8 mouse cellular contexts compared by ENCODE assay signal in genomic region chr4:129877967-129878655, GRCm38 (mm10). TPM values are rescaled to one million over a fixed set of nuclear protein-coding genes. Genes with fewer than 3 reads are reported as not detected.
DNase-seq lines count a peak whose midpoint lies in the region; ATAC-seq and TF ChIP-seq lines count a peak whose summit lies in the region.

No protein-coding gene starts in this region.

- no peak for TF ChIP-seq CTCF in lung, adult 2 months (IDR thresholded peaks at IDR 0.05; ENCODE audit: insufficient read depth, low read length)
- no peak for TF ChIP-seq CTCF in midbrain, postnatal 0 days (IDR thresholded peaks at IDR 0.05)

- intact Hi-C loops in left cerebral cortex, postnatal 25 days (cut with DNase I) = loop anchor here (5.0 kb wide), 1 partner anchor 91 kb away; no protein-coding TSS in a partner anchor

- peak overlapping the region; percentile 61; the same call in 1 of the 2 replicates for H3K9ac ChIP-seq in embryonic facial prominence, embryonic 14.5 days (ENCODE audit: low read depth, low read length)
- H3K9ac ChIP-seq in kidney, embryonic 16.5 days (replicated peaks; ENCODE audit: low read length) = peak overlapping the region; percentile 64
- peak overlapping the region; percentile 19; the same call in 1 of the 2 replicates for H3K9ac ChIP-seq in midbrain, postnatal 0 days (replicated peaks; ENCODE audit: low read length, poor library complexity, severe bottlenecking)

- peaks cover 11% of the 10 kb centered on the region; the same call in 1 of the 2 replicates for H3K4me1 ChIP-seq in lung, adult 2 months (ENCODE audit: control insufficient read depth, insufficient read depth, low read length)
- H3K4me1 ChIP-seq in embryonic facial prominence, embryonic 14.5 days (ENCODE audit: control insufficient read depth, insufficient read depth, low read length) = peaks cover 48% of the 10 kb centered on the region
- peaks cover 32% of the 10 kb centered on the region for H3K4me1 ChIP-seq in kidney, embryonic 16.5 days (ENCODE audit: insufficient read depth, low read length)
- H3K4me1 ChIP-seq in midbrain, postnatal 0 days (ENCODE audit: insufficient read depth, low read length) = peaks cover 7% of the 10 kb centered on the region; the same call in 1 of the 2 replicates

- peak overlapping the region; percentile 39 for H3K4me3 ChIP-seq in lung, adult 2 months (replicated peaks; ENCODE audit: extremely low read depth, low read depth, low read length)
- no peak overlapping the region for H3K4me3 ChIP-seq in embryonic facial prominence, embryonic 14.5 days (ENCODE audit: low read depth, low read length)
- H3K4me3 ChIP-seq in kidney, embryonic 16.5 days (ENCODE audit: low read length) = peak overlapping the region; percentile 32; the same call in 1 of the 2 replicates
- H3K4me3 ChIP-seq in midbrain, postnatal 0 days (ENCODE audit: low read depth, low read length) = no peak overlapping the region

- peak overlapping the region; percentile 49 for H3K4me2 ChIP-seq in embryonic facial prominence, embryonic 14.5 days (ENCODE audit: low read depth, low read length)
- peak overlapping the region; percentile 54 for H3K4me2 ChIP-seq in kidney, embryonic 16.5 days (replicated peaks; ENCODE audit: low read depth, low read length)
- H3K4me2 ChIP-seq in midbrain, postnatal 0 days (ENCODE audit: low read depth, low read length, poor library complexity, severe bottlenecking) = peak overlapping the region; percentile 42

- H3K27me3 ChIP-seq in embryonic facial prominence, embryonic 14.5 days (replicated peaks; ENCODE audit: control insufficient read depth, insufficient read depth, low read length) = no peaks in the 10 kb centered on the region
- no peaks in the 10 kb centered on the region for H3K27me3 ChIP-seq in kidney, embryonic 16.5 days (ENCODE audit: insufficient read depth, low read length)
- no peaks in the 10 kb centered on the region for H3K27me3 ChIP-seq in midbrain, postnatal 0 days (ENCODE audit: insufficient read depth, low read length)

- peak; percentile 21 for DNase-seq in lung, adult 2 months
- DNase-seq in lung, postnatal 14 days = no peak
- DNase-seq in embryonic facial prominence, embryonic 14.5 days (ENCODE audit: low spot score) = no peak
- no peak for DNase-seq in midbrain, postnatal 0 days (ENCODE audit: low spot score)
- DNase-seq in left cerebral cortex, postnatal 25 days (ENCODE audit: low spot score in 2 of 2) = no peak
- no peak for DNase-seq in retina, embryonic 14.5 days (ENCODE audit: low spot score)
- DNase-seq in ovary, postnatal 36 days (ENCODE audit: low spot score) = no peak

- H3K9me3 ChIP-seq in embryonic facial prominence, embryonic 14.5 days (ENCODE audit: control insufficient read depth, low read length) = no peaks in the 10 kb centered on the region
- no peaks in the 10 kb centered on the region for H3K9me3 ChIP-seq in kidney, embryonic 16.5 days (ENCODE audit: low read length)
- no peaks in the 10 kb centered on the region for H3K9me3 ChIP-seq in midbrain, postnatal 0 days (ENCODE audit: low read length)

- H3K27ac ChIP-seq in embryonic facial prominence, embryonic 14.5 days (replicated peaks; ENCODE audit: low read depth, low read length) = peak overlapping the region; percentile 83
- peak overlapping the region; percentile 91; the same call in 1 of the 2 replicates for H3K27ac ChIP-seq in kidney, embryonic 16.5 days (ENCODE audit: low read length)
- H3K27ac ChIP-seq in midbrain, postnatal 0 days (ENCODE audit: low read depth, low read length) = peak overlapping the region; percentile 78

- ATAC-seq in embryonic facial prominence, embryonic 14.5 days (ENCODE audit: low read depth) = no peak
- ATAC-seq in kidney, embryonic 16.5 days (ENCODE audit: low FRiP score, low TSS enrichment) = no peak
- no peak for ATAC-seq in midbrain, postnatal 0 days (ENCODE audit: low FRiP score)

- no peak for TF ChIP-seq POLR2A in lung, adult 2 months (IDR thresholded peaks at IDR 0.05; ENCODE audit: borderline replicate concordance, extremely low read depth, low read depth, low read length)

- 65% methylated on average over 11 of the region's 11 CpGs for WGBS in lung, adult 2 months
- WGBS in embryonic facial prominence, embryonic 14.5 days = 54% methylated on average over 11 of the region's 11 CpGs
- WGBS in kidney, embryonic 16.5 days = 67% methylated on average over 11 of the region's 11 CpGs
- 50% methylated on average over 11 of the region's 11 CpGs for WGBS in midbrain, postnatal 0 days

- H3K36me3 ChIP-seq in embryonic facial prominence, embryonic 14.5 days (ENCODE audit: control insufficient read depth, insufficient read depth, low read length) = no peaks in the 10 kb centered on the region
- no peaks in the 10 kb centered on the region for H3K36me3 ChIP-seq in kidney, embryonic 16.5 days (ENCODE audit: insufficient read depth, low read length)
- H3K36me3 ChIP-seq in midbrain, postnatal 0 days (ENCODE audit: insufficient read depth, low read length) = no peaks in the 10 kb centered on the region

RNA-seq across cellular contexts. Expression of gene Spocd1, which starts 50.9 kb away (rescaled TPM):
- 0.09 TPM in 1 of 2 replicates, not detected in the other for polyA plus RNA-seq in lung, adult 2 months (2012; rRNA removed)
- 0.08 TPM in 1 of 2 replicates, not detected in the other for polyA plus RNA-seq in embryonic facial prominence, embryonic 14.5 days (2014; fragmentation: Nextera tagmentation; extraction: Ambion mirVana)
- 0.32 TPM in 1 of 2 replicates, not detected in the other for polyA plus RNA-seq in kidney, embryonic 16.5 days (2015; fragmentation: Nextera tagmentation; extraction: Ambion mirVana)
- total RNA-seq in midbrain, postnatal 0 days (2014; rRNA removed) = not detected in 2 replicates
- 0.09 and 0.27 TPM in 2 replicates for polyA plus RNA-seq in midbrain, postnatal 0 days (2015; fragmentation: Nextera tagmentation; extraction: Ambion mirVana)
- under 1 TPM; 0.37 TPM for total RNA-seq in left cerebral cortex, postnatal 25 days (2021)

Comparison
In these comparisons a context has a peak if more than half of its experiments do, and no peak if none do; other contexts are left out.
1. H3K4me3 ChIP-seq: peak in lung, adult 2 months (single experiment) and kidney, embryonic 16.5 days (single experiment); none in embryonic facial prominence, embryonic 14.5 days (single experiment) and midbrain, postnatal 0 days (single experiment).
2. Peak in every context shown above with its lines, with median percentiles within 50 percentile points of each other: H3K27ac ChIP-seq, H3K4me2 ChIP-seq and H3K9ac ChIP-seq.